Mouse (Mus musculus) layer of hippocampus, adult 9-11 months (tissue): ENCODE results near the gene Oas1f.
"Not testable (repeated sequence)": the region's sequence is repeated elsewhere in the genome, so short reads cannot be mapped to it uniquely, and the experiment has no call there.

Source experiments
- DNase-seq: peaks from one replicate; pipeline ENCODE4 v3.0.0; 2022

Gene Oas1f

DNA sequence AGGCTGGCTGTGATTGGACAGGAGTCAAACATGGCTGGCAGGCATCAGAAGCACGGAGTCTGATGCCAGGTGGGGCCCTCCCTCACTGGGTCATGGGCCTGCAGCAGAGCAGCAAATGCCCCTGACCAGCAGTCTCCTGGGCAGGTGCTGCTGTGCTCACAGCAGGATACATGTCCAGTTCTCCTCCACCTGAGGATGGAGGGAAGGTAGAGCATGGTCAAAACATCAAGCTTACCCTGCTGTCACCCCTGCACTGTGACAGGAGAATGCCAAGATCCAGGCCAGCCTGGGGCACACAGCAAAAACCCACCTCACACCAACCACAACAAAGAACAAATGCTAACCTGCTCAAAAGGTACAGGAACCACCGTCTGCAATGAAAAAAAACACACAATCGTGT is 29.7 kb downstream of the Oas1f start:
- DNase-seq = not testable (repeated sequence)

GRCm38 (mm10) chr5:120877407-120877806 is 30.2 kb downstream of the Oas1f start:
- not testable (repeated sequence) for DNase-seq

- DNase-seq = not testable (repeated sequence)
Observed at GRCm38 (mm10) chr5:120878803-120879202, 31.6 kb downstream of the Oas1f start.

DNA sequence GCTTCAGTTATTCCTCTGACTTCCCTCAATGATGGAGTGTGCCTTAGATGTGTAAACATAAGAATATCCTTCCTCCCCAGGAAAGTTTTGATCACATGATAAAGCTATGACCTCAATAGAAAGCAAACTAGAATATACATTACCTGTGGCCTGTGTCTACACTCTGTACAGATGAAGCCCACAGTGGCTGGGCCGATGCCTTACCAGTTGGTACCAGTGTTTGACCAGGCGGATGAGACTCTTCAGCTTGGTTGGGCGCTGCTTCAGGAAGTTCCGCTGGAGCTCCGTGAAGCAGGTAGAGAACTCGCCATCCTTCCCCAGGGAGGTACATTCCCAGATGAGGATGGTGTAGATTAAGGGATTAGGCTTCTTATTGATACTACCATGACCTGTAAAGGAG is 34.5 kb downstream of the Oas1f start:
- not testable (repeated sequence) for DNase-seq

DNA sequence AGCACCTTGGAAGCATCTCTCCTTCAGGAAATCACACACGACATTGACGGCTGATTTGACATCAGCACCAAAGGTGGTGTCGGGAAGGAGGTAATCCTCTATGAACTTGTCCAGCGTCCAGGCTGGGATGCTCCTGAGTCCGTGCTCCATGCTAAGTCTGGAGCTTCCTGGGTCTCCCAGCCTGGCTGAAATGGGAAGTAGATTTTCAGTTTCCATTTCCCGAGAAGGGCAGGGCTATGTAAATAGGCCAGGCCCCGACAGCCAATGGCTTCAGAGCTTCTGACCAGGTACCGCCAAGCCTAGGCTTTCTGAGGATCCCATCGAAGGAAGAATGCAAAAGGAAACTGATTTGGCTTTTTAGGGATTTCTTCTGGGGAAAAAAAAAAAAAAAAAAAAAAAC is 40.2 kb downstream of the Oas1f start, which contains the start of gene Oas1g:
Gene Oas1g, minus strand, starts transcription at position 201 of the 400 bp plus-strand sequence.
- not testable (repeated sequence) for DNase-seq

DNA sequence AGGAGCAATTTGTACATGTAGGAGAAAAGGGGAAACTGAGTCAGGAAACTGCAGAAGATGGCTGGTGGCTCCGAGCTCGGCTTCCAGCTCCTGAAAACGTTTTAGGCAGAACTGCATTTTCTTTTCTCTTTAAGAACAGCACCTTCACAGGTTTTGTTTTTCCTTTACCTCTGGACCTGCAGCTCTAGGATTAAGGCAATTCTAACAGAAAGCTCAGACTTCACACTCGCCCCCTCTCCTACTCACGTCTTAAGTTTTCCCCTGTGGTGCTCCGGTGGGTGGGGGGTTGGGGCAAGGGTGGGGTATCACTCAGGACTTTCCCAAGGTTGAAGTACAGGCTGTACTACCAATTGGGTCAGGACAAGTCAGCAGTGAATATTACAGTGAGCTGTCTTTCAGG is 40.7 kb downstream of the Oas1f start:
- DNase-seq = no peak

DNA sequence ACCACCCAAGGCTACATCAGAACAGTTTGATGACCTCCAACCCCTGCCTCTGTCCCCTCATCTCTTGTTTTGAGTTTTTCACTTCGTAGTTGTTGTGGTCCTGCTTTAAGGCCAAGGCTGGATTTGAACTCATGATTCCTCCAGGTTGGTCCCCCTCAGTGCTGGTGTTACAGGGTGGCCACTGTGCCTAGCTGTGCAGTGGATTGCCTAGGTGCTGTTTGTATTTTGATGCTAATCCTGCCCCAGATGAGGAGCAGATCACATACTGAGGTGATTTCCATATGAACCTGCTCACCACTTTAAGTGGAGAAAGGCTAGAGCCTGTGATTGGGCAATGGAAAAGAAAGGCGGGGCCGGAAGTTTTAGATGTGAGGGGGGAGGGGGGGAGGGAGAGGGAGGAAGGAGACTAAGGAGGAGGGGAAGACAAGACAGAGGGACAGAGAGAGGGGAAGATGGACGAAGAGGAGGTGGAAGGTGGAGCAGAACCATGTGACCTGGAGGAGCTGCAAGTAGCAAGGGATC is 41.2 kb downstream of the Oas1f start:
- not testable (repeated sequence) for DNase-seq

GRCm38 (mm10) chr5:120890026-120890425 is 42.9 kb downstream of the Oas1f start:
- DNase-seq = no peak

GRCm38 (mm10) chr5:120890991-120891390 is 43.8 kb downstream of the Oas1f start:
- no peak for DNase-seq

- DNase-seq = not testable (repeated sequence)
Observed at GRCm38 (mm10) chr5:120891566-120892242, 44.5 kb downstream of the Oas1f start.

DNA sequence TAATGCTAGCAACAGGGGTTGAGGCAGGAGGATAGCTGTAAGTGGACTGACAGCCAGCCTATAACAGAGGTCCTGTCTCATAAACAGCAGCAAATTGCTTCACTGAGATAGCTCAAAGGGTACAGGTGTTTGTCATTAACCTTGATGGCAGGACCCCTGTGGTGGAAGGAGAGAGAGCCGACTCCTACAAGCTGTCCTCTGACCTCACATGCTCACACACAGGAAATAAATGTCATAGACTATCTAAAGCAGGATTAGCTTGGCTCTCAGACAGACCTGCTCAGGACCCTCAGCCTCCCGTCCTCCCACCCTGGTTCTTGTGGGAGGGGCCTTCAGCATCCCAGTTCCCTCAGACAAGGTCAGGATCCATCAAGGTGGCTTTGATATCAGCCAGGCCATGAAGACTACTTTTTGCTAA is 45.1 kb downstream of the Oas1f start:
- no peak for DNase-seq

- DNase-seq = not testable (repeated sequence)
Observed at GRCm38 (mm10) chr5:120893866-120894265, 46.7 kb downstream of the Oas1f start.

DNA sequence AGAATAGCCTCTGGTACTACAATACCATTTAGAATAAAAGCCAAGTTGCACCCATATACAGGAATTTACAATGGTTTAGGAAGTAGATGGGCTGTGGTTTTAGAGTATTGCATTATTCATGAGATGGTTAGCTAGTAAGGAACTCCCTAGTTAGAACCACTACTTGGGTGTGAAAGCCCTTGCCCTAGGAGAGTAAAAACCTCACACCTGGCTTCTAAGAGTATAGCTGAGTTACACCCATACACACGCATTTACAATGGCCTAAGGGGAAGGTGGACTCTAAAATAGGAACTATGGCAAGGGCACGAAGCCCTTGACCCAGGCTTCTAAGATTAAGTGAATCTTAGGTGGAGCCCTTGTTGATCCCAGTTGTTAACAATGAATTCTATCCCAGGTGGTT is 47.5 kb downstream of the Oas1f start:
- not testable (repeated sequence) for DNase-seq

DNA sequence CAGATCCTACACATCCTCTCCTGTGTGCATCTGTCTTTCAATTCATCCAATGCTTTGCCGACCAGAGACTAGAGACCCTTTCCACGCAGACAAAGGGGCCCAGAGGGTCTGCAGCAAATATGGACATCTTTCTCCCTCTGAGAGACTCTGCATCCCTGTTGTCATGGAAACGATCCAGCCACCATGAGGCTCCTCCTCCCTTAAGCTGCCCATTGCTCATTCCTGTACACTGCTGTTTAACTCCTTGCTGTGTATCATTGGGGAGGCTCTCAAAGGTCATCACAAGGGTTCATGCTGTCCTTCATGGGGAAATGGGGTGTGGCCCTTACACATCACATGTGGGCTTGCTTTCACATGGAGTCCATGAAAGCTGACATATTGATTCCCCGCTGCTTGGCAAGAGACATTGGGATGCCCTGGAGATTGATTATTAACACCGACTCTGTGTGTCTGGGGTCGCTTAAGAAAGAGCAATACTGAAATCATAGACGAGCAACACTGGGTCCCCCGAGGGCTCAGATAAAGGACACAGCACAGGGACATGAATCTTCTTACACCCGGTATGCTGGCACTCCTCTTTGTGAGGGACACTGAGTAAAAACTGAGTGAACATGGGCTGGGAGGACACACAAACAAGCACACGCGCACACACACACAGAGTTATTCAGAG is 48.2 kb downstream of the Oas1f start:
- no peak for DNase-seq

GRCm38 (mm10) chr5:120898307-120898706 is 51.1 kb downstream of the Oas1f start:
- DNase-seq = no peak

GRCm38 (mm10) chr5:120898726-120899125 is 51.6 kb downstream of the Oas1f start:
- no peak for DNase-seq

GRCm38 (mm10) chr5:120900666-120901065 is 53.5 kb downstream of the Oas1f start:
- DNase-seq = no peak

DNA sequence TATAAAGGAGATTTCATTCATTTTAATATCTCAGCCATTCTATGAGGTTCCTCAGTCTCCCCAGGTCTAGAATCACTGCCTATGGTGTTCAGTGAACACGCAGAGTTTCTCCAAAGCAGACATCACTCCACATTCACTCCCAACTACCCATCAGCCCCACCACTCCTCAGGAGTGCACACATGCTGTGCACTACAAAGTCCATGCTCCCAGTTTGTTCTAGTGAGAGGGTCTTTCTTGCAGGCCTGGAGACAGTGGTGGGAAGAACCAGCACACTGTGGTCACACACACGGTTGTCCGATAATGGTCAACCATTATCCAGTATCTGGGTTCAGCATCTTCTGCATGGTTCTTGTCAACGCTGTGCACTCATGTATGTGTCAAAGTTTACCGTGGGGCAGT is 54.9 kb downstream of the Oas1f start:
- DNase-seq = no peak

DNA sequence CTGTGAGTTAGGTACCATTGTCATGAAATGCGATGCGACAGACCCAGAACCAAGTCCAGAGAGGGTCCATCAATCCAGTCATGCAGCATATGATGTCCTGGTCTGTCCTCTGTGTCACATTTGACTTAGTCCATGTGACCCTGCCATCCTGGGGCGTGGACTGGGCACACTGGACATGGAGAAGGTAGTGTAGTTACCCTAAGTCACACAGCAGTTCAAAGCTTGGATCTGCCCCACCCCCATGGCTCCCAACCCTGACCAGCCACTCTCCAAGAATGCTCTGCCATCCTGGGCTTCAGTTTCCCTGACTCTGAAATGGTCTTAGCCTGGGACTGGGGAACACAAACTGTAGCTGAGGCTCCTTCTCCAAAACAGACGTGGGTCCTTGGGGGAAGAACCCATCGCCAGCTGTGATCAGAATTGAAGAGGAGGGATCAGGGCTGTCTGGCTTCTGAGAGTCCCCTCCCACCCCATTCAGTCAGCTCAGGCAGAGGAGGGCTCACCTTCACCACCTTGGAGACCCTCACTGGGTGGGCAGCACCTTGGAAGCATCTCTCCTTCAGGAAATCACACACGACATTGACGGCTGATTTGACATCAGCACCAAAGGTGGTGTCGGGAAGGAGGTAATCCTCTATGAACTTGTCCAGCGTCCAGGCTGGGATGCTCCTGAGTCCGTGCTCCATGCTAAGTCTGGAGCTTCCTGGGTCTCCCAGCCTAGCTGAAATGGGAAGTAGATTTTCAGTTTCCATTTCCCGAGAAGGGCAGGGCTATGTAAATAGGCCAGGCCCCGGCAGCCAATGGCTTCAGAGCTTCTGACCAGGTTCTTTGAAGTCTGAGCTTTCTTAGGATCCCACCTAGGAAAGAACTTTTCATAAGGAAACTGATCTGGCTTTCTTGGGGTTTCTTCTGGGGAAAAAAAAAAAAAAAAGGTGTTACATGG is 59.9 kb downstream of the Oas1f start, which contains the start of gene Oas1a:
Gene Oas1a, minus strand, starts transcription at position 731 of the 943 bp plus-strand sequence.
- not testable (repeated sequence) for DNase-seq
